Mouse (Mus musculus): Measurements from ENCODE around the gene Trap1a.
"Not testable (repeated sequence)": the region's sequence is repeated elsewhere in the genome, so short reads cannot be mapped to it uniquely, and the experiment has no call there.

Trap1a gene

DNA sequence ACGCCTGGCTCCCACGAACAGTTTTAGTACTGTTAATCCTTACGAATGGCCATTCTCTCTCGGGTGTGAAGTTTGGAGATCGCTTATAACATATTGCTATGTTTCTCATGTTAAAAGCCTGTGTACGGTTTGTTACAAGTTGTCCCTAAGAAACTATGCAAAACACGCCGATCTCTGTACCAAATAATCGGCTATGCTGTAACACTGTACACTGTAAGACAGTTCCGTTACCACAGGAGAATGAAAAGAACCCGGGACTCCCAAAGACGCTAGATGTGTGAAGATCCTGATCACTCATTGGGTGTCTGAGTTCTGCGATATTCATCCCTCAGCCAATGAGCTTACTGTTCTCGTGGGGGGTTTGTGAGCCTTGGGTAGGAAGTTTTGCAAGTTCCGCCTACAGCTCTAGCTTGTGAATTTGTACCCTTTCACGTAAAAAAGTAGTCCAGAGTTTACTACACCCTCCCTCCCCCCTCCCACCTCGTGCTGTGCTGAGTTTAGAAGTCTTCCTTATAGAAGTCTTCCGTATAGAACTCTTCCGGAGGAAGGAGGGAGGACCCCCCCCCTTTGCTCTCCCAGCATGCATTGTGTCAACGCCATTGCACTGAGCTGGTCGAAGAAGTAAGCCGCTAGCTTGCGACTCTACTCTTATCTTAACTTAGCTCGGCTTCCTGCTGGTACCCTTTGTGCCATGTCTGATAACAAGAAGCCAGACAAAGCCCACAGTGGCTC lies at the start of gene Trap1a:
Gene Trap1a, plus strand, starts transcription at position 421 of the 732 bp plus-strand sequence.
- no peak for DNase-seq

DNA sequence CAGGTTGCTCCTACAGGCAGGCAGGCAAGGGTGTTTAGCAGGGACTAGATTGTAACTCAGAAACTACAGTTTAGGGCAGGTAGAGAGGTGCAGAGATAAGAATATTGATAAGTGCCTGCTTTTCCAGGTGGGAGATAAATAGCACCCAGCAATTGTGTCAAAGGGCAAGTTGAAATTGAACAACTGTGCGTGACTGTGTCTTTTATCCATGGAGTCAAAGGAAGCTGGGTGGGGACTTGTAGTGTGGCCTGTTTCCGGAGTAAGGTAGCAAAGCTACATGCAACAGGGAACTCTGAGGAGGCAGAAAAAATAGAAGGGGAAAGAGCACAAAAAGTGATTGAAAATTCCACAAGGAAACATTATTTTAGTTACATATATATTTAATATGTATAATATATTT lies 40.4 kb upstream of the Trap1a start:
- no peak for DNase-seq

DNA sequence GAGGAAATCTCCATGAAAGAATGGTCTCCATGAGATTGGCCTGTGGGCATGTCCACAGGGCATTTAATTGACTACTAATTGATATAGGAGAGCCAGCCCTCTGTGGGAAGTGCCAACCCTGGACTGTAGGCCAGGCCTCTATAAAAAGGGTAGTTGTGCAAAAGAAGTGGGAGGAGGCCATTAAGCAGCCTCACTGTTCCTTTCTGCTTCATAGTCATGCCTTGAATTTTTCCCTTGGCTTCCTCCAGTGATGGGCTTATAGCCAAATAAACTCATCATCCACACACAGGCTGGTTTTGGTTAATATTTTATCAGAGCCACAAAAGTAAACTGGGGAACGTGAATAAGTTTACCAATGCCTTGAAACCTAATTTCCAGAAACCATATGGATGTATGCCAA lies 38.2 kb upstream of the Trap1a start:
- no peak for DNase-seq

DNA sequence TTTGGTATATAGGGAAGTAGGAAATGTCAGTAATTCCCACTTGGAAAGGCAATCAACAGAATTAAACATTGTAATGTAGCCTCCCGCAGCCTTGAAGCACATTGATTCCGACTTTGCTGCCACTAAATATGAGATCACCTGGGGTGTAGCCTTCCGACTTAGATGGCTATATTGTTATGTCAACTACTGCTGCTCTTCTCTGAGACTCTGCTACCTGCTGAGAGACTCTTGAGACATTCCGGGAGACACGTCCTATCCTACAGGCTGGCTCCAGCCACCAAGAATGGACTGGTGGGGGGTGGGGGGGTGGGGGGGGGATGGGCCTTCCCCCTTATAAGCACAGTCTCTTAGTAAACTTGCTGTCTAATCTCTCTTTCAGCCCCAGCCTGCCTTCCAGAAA lies 16.1 kb upstream of the Trap1a start:
- not testable (repeated sequence) for DNase-seq

DNA sequence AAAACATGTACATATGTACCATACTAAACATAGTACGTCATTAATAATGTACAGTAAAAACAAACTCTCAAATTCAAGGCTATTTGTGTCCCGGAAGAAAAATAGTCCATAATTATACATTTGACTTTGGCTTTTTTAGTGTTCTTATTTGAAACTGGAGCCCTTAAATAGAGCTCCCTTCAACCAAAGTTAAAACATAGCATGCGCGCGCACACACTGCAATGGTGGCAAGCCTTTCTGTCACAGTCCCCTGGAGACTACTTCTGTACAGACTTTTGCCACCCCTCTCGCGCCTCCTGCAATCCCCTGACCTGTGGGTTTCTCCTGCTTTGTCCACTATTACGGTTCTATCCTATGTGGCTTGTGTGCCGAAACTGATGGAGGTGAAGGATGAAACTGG lies 900 bp upstream of the Trap1a start:
- DNase-seq: no peak

DNA sequence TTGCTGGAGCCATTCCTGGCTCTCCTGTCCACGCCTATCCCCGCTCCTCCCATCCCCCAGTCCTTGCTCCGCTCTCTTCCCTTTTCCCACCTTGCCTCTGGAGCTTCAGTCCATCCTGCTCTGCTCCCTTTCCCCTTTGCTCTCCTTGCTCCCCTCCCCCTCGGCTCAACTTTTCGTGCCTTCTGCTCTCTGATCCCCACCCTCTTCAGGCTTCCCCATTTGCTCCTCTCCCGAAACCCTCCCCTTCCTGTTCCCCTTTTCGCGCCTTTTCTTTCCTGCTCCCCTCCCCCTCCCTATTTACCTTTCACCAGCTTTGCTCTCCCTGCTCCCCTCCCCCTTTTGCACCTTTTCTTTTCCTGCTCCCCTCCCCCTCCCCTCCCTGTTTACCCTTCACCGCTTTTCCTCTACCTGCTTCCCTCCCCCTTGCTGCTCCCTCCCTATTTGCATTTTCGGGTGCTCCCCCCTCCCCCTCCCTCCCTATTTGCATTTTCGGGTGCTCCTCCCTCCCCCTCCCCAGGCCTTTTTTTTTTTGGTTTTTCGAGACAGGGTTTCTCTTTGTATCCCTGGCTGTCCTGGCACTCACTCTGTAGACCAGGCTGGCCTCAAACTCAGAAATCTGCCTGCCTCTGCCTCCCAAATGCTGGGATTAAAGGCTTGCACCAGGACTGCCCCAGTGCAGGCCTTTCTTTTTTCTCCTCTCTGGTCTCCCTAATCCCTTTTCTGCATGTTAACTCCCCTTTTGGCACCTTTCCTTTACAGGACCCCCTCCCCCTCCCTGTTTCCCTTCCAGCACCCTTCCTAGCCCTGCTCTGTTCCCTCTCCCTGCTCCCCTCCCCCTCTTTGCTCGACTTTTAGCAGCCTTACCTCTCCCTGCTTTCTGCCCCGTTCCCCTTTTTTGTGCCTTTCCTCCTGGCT lies 1.3 kb downstream of the Trap1a start:
- DNase-seq: no peak

DNA sequence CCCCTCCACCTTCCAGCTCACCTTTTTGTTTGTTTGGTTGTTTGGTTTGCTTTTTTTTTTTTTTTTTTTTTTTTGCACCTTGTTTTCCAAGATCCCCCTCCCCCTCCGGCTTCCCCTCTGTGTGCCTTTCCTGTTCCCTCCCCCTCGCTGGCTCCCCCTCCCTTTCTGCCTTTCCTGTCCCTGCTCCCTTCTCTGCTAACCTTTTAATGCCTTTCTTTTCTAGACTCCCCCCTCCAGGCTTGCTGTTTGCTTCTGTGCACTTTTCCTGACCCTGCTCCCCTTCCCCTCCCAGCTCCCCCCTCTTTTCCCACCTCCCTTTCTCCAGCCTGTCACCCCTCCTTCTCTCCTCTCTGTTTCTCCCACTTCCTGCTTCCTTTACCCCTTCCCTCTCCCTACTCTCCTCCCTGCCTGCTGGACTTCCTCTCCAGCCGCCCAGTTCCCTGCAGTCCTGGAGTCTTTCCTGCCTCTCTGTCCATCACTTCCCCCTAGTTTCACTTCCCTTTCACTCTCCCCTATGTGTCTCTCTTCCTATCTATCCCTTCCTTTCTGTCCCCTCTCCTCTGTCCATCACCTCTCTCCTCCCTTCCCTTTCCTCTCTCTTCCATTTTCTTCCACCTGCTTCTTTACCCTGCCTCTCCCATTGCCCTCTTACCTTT lies 2.1 kb downstream of the Trap1a start:
- no peak for DNase-seq

DNA sequence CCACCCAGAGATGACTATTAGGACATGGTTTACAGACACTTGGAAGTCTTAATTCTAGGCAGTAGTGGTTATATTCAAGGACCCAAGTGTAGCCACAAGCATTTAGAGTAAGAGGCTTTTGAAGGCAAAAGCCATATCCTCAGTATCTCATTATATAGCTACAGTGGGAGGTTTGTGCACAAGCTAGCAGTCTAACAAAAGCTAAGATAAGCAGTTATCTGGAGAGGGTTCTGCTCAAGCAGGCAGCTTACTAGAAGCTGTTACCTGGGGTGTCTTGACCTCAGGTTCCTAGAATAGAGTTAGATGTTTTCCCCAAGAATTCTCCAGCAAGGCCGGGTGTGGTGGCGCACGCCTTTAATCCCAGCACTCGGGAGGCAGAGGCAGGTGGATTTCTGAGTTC lies 6.1 kb downstream of the Trap1a start:
- DNase-seq: no peak

DNA sequence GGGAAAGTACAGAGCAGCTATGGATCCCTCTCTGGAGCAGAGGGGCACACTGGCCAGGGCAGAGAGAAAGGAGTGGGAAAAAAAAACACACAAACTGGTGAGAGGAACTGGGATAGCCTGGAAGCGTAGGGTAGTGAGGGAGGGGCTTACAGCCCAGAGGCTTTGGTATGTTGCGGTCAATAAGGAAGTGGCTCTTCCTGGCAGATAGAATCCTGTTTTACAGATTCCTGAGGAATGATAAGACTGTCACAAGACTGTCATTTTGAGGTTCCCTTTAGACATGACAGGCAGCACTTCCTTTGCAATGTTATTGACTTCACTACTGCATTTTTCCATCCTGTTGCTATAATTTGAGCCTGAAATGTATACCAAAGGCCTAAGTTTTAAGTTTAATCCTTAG lies 7.7 kb downstream of the Trap1a start:
- DNase-seq: no peak

DNA sequence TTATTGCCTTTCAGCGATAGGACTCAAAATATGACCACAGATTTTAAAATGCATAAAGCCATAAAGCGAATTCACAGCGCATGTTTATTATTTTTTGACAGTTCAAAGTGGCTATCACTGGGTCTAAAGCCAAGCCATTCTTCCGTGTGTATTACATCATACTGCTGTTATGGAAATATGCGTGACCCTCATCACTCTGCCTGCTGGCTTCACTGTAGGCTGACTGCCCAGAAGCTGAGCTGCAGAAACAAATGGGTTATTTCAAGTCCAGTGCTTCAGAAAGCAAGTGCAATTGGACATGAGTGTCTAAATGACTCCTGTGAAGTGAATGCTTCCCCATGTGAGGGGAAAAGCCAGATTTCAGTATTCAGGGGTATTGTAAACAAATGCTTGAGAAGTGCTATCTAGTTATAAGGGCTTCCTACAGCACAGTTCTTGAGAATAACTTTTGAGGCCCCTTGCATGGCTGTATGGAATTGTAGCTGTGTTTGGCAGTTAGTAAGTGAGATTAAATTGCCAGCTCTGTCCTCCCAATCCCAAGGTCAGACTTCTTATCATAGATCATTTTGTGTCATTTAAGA lies 18.8 kb downstream of the Trap1a start:
- DNase-seq: no peak

DNA sequence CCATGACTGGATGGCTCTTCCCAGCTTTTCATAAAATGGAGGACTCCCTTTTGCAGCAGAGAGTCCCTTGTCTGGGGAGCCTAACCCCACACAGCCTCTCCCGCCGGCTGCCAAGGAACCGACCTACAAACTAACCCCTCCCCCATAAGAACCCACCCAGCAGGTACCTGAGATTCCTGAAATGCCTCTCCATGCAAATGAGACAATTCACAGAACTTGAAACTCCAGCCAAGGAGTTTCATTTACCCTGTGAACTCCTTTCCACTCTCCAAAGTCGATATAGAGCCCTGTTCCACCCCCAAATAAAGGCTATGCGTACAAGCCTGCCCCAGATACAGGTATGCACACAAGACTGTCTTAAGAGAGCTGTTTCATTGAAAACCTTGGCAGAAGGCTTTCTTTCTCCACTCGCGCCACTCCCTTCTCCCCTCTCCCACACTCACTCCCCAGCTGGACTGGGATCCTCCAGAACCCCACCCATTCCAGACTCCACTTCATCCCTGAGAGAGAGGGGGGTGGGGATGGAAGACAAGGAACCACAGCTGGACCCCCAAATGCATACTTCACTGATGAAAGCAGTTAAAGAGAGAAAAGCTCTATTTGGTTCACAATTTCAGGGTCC lies 24.3 kb downstream of the Trap1a start:
- no peak for DNase-seq

DNA sequence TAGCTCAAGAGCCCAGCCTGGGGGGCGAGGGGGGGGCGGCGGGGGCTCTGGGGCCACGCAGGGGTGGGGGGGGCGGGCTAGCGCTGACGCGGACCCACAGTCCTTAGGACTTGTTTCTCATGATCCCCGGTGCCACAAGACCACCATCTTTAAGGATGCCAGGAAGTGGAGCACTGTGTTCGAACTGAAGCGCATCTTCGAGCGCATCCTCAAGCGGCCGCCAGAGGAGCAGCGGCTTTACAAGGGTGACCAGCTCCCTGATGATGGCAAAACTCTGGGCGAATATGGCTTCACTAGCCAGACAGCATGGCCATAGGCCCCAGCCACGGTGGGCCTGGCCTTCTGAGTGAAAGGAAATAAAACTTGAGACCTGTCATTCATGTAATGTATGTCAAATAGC lies 24.9 kb downstream of the Trap1a start:
- no peak for DNase-seq

DNA sequence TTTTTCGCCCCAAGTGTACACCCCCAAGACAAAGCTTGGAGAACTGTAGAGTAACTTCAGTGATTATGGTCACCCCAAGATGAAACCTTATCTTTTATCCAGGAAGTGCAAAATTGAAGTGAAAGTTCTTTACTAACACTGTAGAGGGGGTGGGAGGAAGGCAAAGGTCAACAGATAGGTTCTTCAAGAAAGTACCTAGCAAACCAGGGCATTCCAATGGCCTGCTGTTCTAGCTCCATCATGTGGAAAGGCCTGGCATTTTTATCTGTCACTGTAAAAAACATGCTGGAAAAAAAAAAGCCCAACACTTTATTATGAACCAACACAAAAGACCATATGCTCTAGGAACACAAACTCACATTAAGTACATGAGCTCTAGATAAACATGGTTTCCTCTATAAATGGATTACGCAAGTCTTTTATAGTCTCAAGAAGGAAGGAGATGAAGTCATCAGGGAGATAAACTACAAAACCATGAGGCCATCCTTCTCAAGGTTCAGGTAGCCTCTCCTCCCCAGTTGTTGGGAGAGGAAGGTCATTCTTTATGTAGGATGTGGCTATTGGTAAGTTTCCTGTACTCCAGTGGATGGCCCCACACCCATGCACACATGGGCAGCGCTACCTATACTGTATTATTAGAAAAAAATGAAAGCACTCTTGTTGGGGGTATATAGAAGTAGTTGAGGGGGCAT lies 33.5 kb downstream of the Trap1a start:
- DNase-seq: no peak

DNA sequence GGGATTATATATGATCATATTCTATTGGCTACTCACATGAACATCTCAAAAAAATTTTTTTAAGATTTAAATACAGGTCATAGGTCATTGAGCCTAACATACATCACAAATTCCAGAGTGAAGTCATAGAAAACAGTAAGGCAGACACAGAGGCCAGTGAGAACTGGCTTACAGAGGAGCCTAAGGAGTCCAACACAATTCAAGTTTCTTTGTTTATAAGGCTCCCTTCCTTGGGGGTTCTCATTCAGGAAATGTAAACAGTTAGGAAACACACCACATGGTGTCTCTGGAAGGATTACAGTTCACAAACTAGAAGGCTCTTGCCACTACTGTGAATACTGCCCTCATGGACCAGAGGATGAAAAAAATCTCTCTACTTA lies 34.0 kb downstream of the Trap1a start:
- no peak for DNase-seq

DNA sequence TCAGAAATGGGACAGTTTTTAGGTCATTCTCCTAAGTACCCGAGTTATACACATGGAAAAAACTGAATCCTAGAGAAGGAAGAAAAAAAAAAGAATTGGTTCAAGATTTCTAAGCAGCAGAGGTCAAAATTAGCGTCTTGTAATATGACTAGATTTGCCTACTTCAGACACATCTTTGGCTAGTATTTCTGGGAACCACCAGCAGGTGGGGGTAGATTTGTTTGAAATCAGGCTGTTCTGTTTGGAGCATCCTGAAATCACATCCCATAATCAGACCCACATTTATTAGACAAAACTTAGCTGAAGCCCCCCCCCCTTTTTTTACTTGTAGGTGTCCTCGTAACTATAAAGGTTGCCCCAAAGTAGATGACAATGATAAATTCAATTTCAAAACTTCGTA lies 35.6 kb downstream of the Trap1a start:
- no peak for DNase-seq

DNA sequence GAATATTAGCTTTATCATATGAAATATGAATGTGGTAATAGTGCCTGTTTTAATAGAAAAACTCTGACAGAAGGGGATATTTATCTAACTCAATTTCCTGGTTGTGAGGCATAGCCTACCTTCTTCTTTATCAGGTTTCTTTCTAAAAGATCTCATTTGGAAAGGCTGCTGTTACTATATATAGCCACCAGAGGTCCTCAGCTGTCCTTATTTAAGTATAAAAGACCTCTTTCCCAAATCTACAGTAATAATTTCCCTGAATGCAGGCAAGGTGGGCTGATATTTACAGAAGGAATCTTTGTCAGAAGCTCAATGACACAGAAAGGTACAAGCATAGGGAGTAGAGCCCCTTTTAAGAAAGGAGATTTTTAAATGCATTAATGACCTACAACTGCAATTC lies 39.2 kb downstream of the Trap1a start:
- DNase-seq: no peak

All from cerebellum, postnatal 36 days (tissue).